Mouse (Mus musculus): Measurements from ENCODE around the gene Erc1. TPM values are rescaled to one million over a fixed set of nuclear protein-coding genes. Genes with fewer than 3 reads are reported as not detected.

Erc1 gene
- polyA plus RNA-seq, 1 experiment = 8.7 TPM

DNA sequence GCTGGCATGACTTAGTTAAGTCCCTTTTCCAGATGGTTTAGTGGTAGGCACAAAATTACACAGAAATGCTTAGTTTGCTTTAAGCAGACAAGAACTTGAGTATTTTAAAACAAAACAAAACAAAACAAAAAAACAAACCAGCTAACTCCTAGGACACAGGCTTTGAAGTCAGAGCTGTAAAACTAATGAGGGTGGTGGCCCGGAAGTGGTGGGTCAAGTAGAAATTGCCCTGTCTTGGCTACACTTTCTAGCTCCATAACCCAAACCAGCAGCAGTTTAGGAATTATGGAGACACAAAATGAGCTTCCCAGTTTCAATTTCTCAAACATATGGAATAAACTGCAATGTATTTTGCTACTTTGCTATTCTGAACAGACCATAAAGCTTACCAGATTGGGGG lies 263.9 kb downstream of the Erc1 start:
- H3K4me3 ChIP-seq (replicated peaks; ENCODE audit: extremely low read depth, low read depth, low read length) = no peak overlapping the region
- DNase-seq = no peak
- TF ChIP-seq POLR2A (IDR thresholded peaks at IDR 0.05; ENCODE audit: borderline replicate concordance, extremely low read depth, low read depth, low read length) (no peak), CTCF (IDR thresholded peaks at IDR 0.05; ENCODE audit: insufficient read depth, low read length) (no peak)
- 58% methylated on average over 1 of the region's 1 CpGs for WGBS
- H3K4me1 ChIP-seq (ENCODE audit: control insufficient read depth, insufficient read depth, low read length) = peaks cover 10% of the 10 kb centered on the region

- no peak for DNase-seq
- no peak for TF ChIP-seq CTCF (IDR thresholded peaks at IDR 0.05; ENCODE audit: insufficient read depth, low read length)
- no peak for TF ChIP-seq POLR2A (IDR thresholded peaks at IDR 0.05; ENCODE audit: borderline replicate concordance, extremely low read depth, low read depth, low read length)
- H3K4me3 ChIP-seq (replicated peaks; ENCODE audit: extremely low read depth, low read depth, low read length) = no peak overlapping the region
- peaks cover 10% of the 10 kb centered on the region for H3K4me1 ChIP-seq (ENCODE audit: control insufficient read depth, insufficient read depth, low read length)
- 89% methylated on average over 5 of the region's 5 CpGs for WGBS
Observed at GRCm38 (mm10) chr6:119583165-119583564, 264.8 kb downstream of the Erc1 start.

DNA sequence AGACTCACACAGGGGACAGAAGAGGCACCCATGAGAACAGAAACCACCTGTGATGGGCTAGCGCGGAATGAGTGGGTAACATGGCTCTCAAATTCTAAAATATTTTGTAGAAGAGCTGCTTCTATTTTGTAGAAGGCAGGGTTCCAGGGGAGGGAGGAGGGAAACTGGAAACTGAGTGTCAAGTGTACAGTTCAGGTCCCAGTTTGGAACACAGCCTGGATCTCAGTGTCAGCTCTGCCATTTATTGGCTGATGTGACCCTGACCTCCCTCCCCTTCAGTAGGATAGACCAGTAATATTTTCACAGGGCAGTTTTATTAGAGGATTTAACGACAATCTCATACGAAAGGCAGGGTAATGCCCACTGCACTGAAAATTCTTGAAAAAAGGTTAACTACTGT lies 271.3 kb downstream of the Erc1 start:
- WGBS = 95% methylated on average over 4 of the region's 4 CpGs
- Histone ChIP-seq H3K4me1 (ENCODE audit: control insufficient read depth, insufficient read depth, low read length) (no peaks in the 10 kb centered on the region; the same call in 1 of the 2 replicates), H3K4me3 (replicated peaks; ENCODE audit: extremely low read depth, low read depth, low read length) (no peak overlapping the region)
- DNase-seq = no peak
- no peak for TF ChIP-seq CTCF (IDR thresholded peaks at IDR 0.05; ENCODE audit: insufficient read depth, low read length)
- TF ChIP-seq POLR2A (IDR thresholded peaks at IDR 0.05; ENCODE audit: borderline replicate concordance, extremely low read depth, low read depth, low read length) = no peak

- no peak for DNase-seq
- no peak for TF ChIP-seq CTCF (IDR thresholded peaks at IDR 0.05; ENCODE audit: insufficient read depth, low read length)
- TF ChIP-seq POLR2A (IDR thresholded peaks at IDR 0.05; ENCODE audit: borderline replicate concordance, extremely low read depth, low read depth, low read length) = no peak
- Histone ChIP-seq H3K4me1 (ENCODE audit: control insufficient read depth, insufficient read depth, low read length) (no peaks in the 10 kb centered on the region; the same call in 1 of the 2 replicates), H3K4me3 (replicated peaks; ENCODE audit: extremely low read depth, low read depth, low read length) (no peak overlapping the region)
- WGBS = 90% methylated on average over 12 of the region's 12 CpGs
Observed at GRCm38 (mm10) chr6:119575331-119575730, 272.6 kb downstream of the Erc1 start.

GRCm38 (mm10) chr6:119572296-119572695 lies 275.7 kb downstream of the Erc1 start:
- DNase-seq = no peak
- 51% methylated on average over 7 of the region's 7 CpGs for WGBS

DNA sequence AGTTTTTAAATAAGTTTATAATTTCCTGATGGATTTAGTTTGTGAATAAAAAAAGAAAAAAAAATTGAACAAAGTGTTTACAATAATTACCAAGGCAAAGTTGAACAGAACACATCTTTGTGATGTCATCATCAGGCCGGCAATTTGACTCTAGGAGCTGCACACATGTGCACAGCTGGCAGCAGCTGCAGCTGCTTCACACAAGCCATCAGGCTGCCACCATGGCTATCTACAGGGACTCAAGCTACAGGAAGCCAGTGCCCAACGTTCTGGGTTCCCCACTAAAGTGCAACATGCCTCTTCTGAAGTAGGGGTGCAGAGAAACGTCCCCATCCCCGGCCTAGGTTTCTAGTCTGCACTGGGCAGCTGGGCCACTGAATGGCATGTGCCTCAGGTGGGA lies 277.2 kb downstream of the Erc1 start:
- WGBS = 70% methylated on average over 4 of the region's 4 CpGs
- no peak for DNase-seq
- no peak overlapping the region for H3K4me3 ChIP-seq (replicated peaks; ENCODE audit: extremely low read depth, low read depth, low read length)
- H3K4me1 ChIP-seq (ENCODE audit: control insufficient read depth, insufficient read depth, low read length) = no peaks in the 10 kb centered on the region; the same call in 1 of the 2 replicates
- TF ChIP-seq CTCF (IDR thresholded peaks at IDR 0.05; ENCODE audit: insufficient read depth, low read length) = no peak
- TF ChIP-seq POLR2A (IDR thresholded peaks at IDR 0.05; ENCODE audit: borderline replicate concordance, extremely low read depth, low read depth, low read length) = no peak

More at GRCm38 (mm10) chr6:119572296-119572695, 275.7 kb downstream of the Erc1 start:
- Histone ChIP-seq H3K4me1 (ENCODE audit: control insufficient read depth, insufficient read depth, low read length) (no peaks in the 10 kb centered on the region; the same call in 1 of the 2 replicates), H3K4me3 (replicated peaks; ENCODE audit: extremely low read depth, low read depth, low read length) (no peak overlapping the region)
- TF ChIP-seq CTCF (IDR thresholded peaks at IDR 0.05; ENCODE audit: insufficient read depth, low read length) = no peak
- no peak for TF ChIP-seq POLR2A (IDR thresholded peaks at IDR 0.05; ENCODE audit: borderline replicate concordance, extremely low read depth, low read depth, low read length)

GRCm38 (mm10) chr6:119568339-119568738 lies 279.6 kb downstream of the Erc1 start:
- TF ChIP-seq POLR2A (IDR thresholded peaks at IDR 0.05; ENCODE audit: borderline replicate concordance, extremely low read depth, low read depth, low read length) = no peak
- TF ChIP-seq CTCF (IDR thresholded peaks at IDR 0.05; ENCODE audit: insufficient read depth, low read length) = no peak
- Histone ChIP-seq H3K4me3 (replicated peaks; ENCODE audit: extremely low read depth, low read depth, low read length) (no peak overlapping the region), H3K4me1 (ENCODE audit: control insufficient read depth, insufficient read depth, low read length) (no peaks in the 10 kb centered on the region; the same call in 1 of the 2 replicates)
- 82% methylated on average over 2 of the region's 2 CpGs for WGBS
- DNase-seq = no peak

- TF ChIP-seq POLR2A (IDR thresholded peaks at IDR 0.05; ENCODE audit: borderline replicate concordance, extremely low read depth, low read depth, low read length) (no peak), CTCF (IDR thresholded peaks at IDR 0.05; ENCODE audit: insufficient read depth, low read length) (no peak)
- WGBS = 67% methylated on average over 23 of the region's 23 CpGs
- no peak for DNase-seq
- no peak overlapping the region for H3K4me3 ChIP-seq (replicated peaks; ENCODE audit: extremely low read depth, low read depth, low read length)
- H3K4me1 ChIP-seq (ENCODE audit: control insufficient read depth, insufficient read depth, low read length) = no peaks in the 10 kb centered on the region
Observed at GRCm38 (mm10) chr6:119565451-119566379, 282.3 kb downstream of the Erc1 start.

GRCm38 (mm10) chr6:119562558-119562957 lies 285.4 kb downstream of the Erc1 start:
- TF ChIP-seq POLR2A (IDR thresholded peaks at IDR 0.05; ENCODE audit: borderline replicate concordance, extremely low read depth, low read depth, low read length) = no peak
- TF ChIP-seq CTCF (IDR thresholded peaks at IDR 0.05; ENCODE audit: insufficient read depth, low read length) = no peak
- no peak overlapping the region for H3K4me3 ChIP-seq (replicated peaks; ENCODE audit: extremely low read depth, low read depth, low read length)
- WGBS = 48% methylated on average over 10 of the region's 10 CpGs
- H3K4me1 ChIP-seq (ENCODE audit: control insufficient read depth, insufficient read depth, low read length) = no peaks in the 10 kb centered on the region
- DNase-seq = no peak

- TF ChIP-seq CTCF (IDR thresholded peaks at IDR 0.05; ENCODE audit: insufficient read depth, low read length) = no peak
- no peak for TF ChIP-seq POLR2A (IDR thresholded peaks at IDR 0.05; ENCODE audit: borderline replicate concordance, extremely low read depth, low read depth, low read length)
- 61% methylated on average over 7 of the region's 7 CpGs for WGBS
- H3K4me3 ChIP-seq (replicated peaks; ENCODE audit: extremely low read depth, low read depth, low read length) = no peak overlapping the region
- DNase-seq = no peak
- H3K4me1 ChIP-seq (ENCODE audit: control insufficient read depth, insufficient read depth, low read length) = no peaks in the 10 kb centered on the region
Observed at GRCm38 (mm10) chr6:119558855-119559254, 289.1 kb downstream of the Erc1 start.

All from lung, adult 2 months (tissue).